Mouse (Mus musculus) urinary bladder, adult 2 months (tissue): ENCODE measurements around the gene Calcoco2. TPM values are rescaled to one million over a fixed set of nuclear protein-coding genes. Genes with fewer than 3 reads are reported as not detected.
"Not testable (repeated sequence)": the region's sequence is repeated elsewhere in the genome, so short reads cannot be mapped to it uniquely, and the experiment has no call there.

ENCODE experiments used
- DNase-seq: peaks from one replicate; pipeline ENCODE4 v3.0.0; 2022; ENCODE audit warnings: low spot score
- polyA plus RNA-seq: library from polyadenylated mRNA; depleted of rRNA; stranded (reverse); fragments of >200 nt; gene quantifications from 2 replicates; pipeline ENCODE4 v1.2.3, GENCODE M21; 2012; rRNA removed

Gene Calcoco2
- 0.03 TPM in 1 of 2 replicates, not detected in the other for polyA plus RNA-seq

GRCm38 (mm10) chr11:96111751-96112150 is at the start of gene Calcoco2:
TSS of gene Calcoco2 (minus strand) at chr11:96111964.
- DNase-seq, result no peak

- DNase-seq, result no peak
These were observed 35.7 kb upstream of the Calcoco2 start for GRCm38 (mm10) chr11:96147471-96147870.

- peak; percentile 48 for DNase-seq
These were observed 34.0 kb upstream of the Calcoco2 start for GRCm38 (mm10) chr11:96145622-96146270.

GRCm38 (mm10) chr11:96143766-96144165 is 32.0 kb upstream of the Calcoco2 start:
- no peak for DNase-seq

- DNase-seq, result no peak
These were observed 29.0 kb upstream of the Calcoco2 start for GRCm38 (mm10) chr11:96140726-96141175.

GRCm38 (mm10) chr11:96135847-96136246 is 24.1 kb upstream of the Calcoco2 start:
- no peak for DNase-seq

GRCm38 (mm10) chr11:96133239-96133865 is 21.6 kb upstream of the Calcoco2 start, which contains the start of gene Ttll6:
TSS of gene Ttll6 (plus strand) at chr11:96133786.
- peak; percentile 43 for DNase-seq

GRCm38 (mm10) chr11:96130606-96131005 is 18.8 kb upstream of the Calcoco2 start:
- no peak for DNase-seq

- no peak for DNase-seq
These were observed 12.5 kb upstream of the Calcoco2 start for GRCm38 (mm10) chr11:96124052-96124914.

- DNase-seq, result not testable (repeated sequence)
These were observed 11.0 kb upstream of the Calcoco2 start for GRCm38 (mm10) chr11:96122806-96123205.

- DNase-seq, result no peak
These were observed 7.6 kb upstream of the Calcoco2 start for GRCm38 (mm10) chr11:96119401-96119800.

GRCm38 (mm10) chr11:96116925-96117324 is 5.2 kb upstream of the Calcoco2 start:
- not testable (repeated sequence) for DNase-seq

GRCm38 (mm10) chr11:96116116-96116515 is 4.4 kb upstream of the Calcoco2 start:
- DNase-seq, result no peak

GRCm38 (mm10) chr11:96115416-96115815 is 3.7 kb upstream of the Calcoco2 start:
- no peak for DNase-seq

GRCm38 (mm10) chr11:96114077-96114476 is 2.3 kb upstream of the Calcoco2 start:
- DNase-seq, result no peak

GRCm38 (mm10) chr11:96110950-96111349 is 814 bp downstream of the Calcoco2 start:
- not testable (repeated sequence) for DNase-seq

- DNase-seq, result no peak
These were observed 3.4 kb downstream of the Calcoco2 start for GRCm38 (mm10) chr11:96108376-96108775.

- peak; percentile 31 for DNase-seq
These were observed 18.4 kb downstream of the Calcoco2 start for GRCm38 (mm10) chr11:96093361-96093760.

GRCm38 (mm10) chr11:96092674-96093291 is 19.0 kb downstream of the Calcoco2 start:
- DNase-seq, result no peak

GRCm38 (mm10) chr11:96091073-96091472 is 20.7 kb downstream of the Calcoco2 start:
- DNase-seq, result no peak

GRCm38 (mm10) chr11:96087981-96088380 is 23.8 kb downstream of the Calcoco2 start:
- no peak for DNase-seq

- DNase-seq, result no peak
These were observed 29.1 kb downstream of the Calcoco2 start for GRCm38 (mm10) chr11:96082682-96083081.
